Mouse (Mus musculus): ENCODE results near the gene Mup15.
"Not testable (repeated sequence)": the region's sequence is repeated elsewhere in the genome, so short reads cannot be mapped to it uniquely, and the experiment has no call there.

The Mup15 gene

GRCm38 (mm10) chr4:61439643-61440042 lies at the start of gene Mup15:
Mup15 (minus strand) TSS chr4:61439743.
- CTCF ChIA-PET: not testable (repeated sequence)

Data from spleen, embryonic (tissue).